Mouse (Mus musculus): ENCODE measurements around the gene Trp53bp1. TPM values are rescaled to one million over a fixed set of nuclear protein-coding genes. Genes with fewer than 3 reads are reported as not detected.

Trp53bp1 gene
- polyA plus RNA-seq, 1 experiment from 2014 or later = 169 TPM

GRCm38 (mm10) chr2:121223010-121223409 is 48.2 kb downstream of the Trp53bp1 start:
- Histone ChIP-seq H3K27ac (ENCODE audit: low read depth, low read length) (no peak overlapping the region), H3K27me3 (ENCODE audit: control insufficient read depth, insufficient read depth, low read length) (no peaks in the 10 kb centered on the region), H3K4me3 (ENCODE audit: low read depth, low read length) (no peak overlapping the region), H3K36me3 (ENCODE audit: control insufficient read depth, insufficient read depth, low read length) (peaks cover 12% of the 10 kb centered on the region; the same call in 1 of the 2 replicates), H3K9me3 (ENCODE audit: control insufficient read depth, low read length) (no peaks in the 10 kb centered on the region), H3K4me2 (ENCODE audit: low read depth, low read length, severe bottlenecking) (no peak overlapping the region), H3K4me1 (replicated peaks; ENCODE audit: control insufficient read depth, insufficient read depth, low read length) (no peaks in the 10 kb centered on the region), H3K9ac (ENCODE audit: low read length) (no peak overlapping the region)
- DNase-seq (ENCODE audit: low spot score) = no peak
- no peak for ATAC-seq (replicated peaks; ENCODE audit: low FRiP score)
- WGBS = 89% methylated on average over 2 of the region's 2 CpGs

DNA sequence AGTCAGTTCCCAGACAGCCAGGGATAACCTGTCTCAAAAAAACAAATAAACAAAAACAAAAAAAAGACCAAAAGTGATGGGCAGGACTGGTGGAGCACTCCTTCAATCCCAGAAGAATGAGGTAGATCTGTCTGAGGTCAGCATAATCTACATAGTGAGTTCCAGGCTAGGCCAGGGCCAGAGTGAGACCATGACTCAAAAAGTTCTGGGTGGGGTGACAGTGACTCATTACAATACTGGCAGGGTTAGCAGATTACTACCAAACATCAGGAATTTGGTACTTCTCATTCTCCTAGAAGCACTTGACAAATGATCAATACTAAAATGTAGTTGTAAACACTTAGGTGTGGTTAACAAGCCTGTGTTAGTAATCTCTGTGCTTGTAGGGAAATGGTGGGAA is 51.2 kb downstream of the Trp53bp1 start:
- H3K9me3 ChIP-seq (ENCODE audit: control insufficient read depth, low read length) = no peaks in the 10 kb centered on the region
- no peaks in the 10 kb centered on the region for H3K4me1 ChIP-seq (replicated peaks; ENCODE audit: control insufficient read depth, insufficient read depth, low read length)
- ATAC-seq (replicated peaks; ENCODE audit: low FRiP score) (no peak), DNase-seq (ENCODE audit: low spot score) (no peak)
- no peak overlapping the region for H3K27ac ChIP-seq (ENCODE audit: low read depth, low read length)
- H3K4me3 ChIP-seq (ENCODE audit: low read depth, low read length) = no peak overlapping the region
- H3K4me2 ChIP-seq (ENCODE audit: low read depth, low read length, severe bottlenecking) = no peak overlapping the region
- H3K36me3 ChIP-seq (ENCODE audit: control insufficient read depth, insufficient read depth, low read length) = peaks cover 11% of the 10 kb centered on the region; the same call in 1 of the 2 replicates
- H3K27me3 ChIP-seq (ENCODE audit: control insufficient read depth, insufficient read depth, low read length) = no peaks in the 10 kb centered on the region
- H3K9ac ChIP-seq (ENCODE audit: low read length) = no peak overlapping the region

DNA sequence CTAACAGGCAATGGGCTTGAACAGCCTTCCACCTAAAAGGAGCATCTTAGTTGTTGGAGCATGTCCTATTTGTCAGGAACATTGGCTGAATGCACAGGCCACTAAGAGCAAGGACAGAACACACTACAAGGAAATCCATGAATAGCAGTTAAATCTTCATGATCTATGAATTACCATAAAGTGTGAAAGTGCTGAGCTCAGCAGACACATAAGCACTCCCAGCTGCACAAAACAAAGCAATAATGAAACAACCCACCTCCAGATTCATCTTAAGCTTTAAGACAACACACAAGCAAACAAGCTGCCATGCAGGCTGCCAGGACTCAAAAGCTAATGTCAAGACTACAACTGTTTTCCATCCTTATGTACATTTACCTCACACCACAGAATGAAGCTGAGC is 52.0 kb downstream of the Trp53bp1 start:
- Histone ChIP-seq H3K4me2 (ENCODE audit: low read depth, low read length, severe bottlenecking) (no peak overlapping the region), H3K9ac (ENCODE audit: low read length) (no peak overlapping the region), H3K36me3 (ENCODE audit: control insufficient read depth, insufficient read depth, low read length) (peaks cover 11% of the 10 kb centered on the region; the same call in 1 of the 2 replicates), H3K27ac (ENCODE audit: low read depth, low read length) (no peak overlapping the region), H3K4me3 (ENCODE audit: low read depth, low read length) (no peak overlapping the region), H3K27me3 (ENCODE audit: control insufficient read depth, insufficient read depth, low read length) (no peaks in the 10 kb centered on the region), H3K4me1 (replicated peaks; ENCODE audit: control insufficient read depth, insufficient read depth, low read length) (no peaks in the 10 kb centered on the region), H3K9me3 (ENCODE audit: control insufficient read depth, low read length) (no peaks in the 10 kb centered on the region)
- ATAC-seq (replicated peaks; ENCODE audit: low FRiP score) (no peak), DNase-seq (ENCODE audit: low spot score) (no peak)

DNA sequence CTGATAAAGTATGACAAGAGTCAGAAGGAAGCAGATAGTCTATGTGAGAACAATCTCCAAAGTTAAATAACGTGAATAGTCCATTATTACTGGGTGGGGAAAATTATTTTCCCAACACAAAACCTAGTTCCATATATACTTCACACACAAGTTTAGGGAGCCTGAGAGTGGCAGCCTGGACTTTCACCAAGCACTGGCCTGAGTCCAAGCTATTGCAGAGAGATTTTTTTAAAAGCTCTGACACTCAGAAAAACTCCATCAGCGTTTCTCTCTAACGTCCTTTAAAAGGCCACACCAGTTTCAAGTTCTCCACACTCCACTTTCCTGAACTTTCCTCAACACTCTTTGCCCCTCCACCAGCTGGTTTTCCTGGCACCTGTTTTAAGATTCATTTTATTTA is 56.7 kb downstream of the Trp53bp1 start:
- 94% methylated on average over 3 of the region's 3 CpGs for WGBS

DNA sequence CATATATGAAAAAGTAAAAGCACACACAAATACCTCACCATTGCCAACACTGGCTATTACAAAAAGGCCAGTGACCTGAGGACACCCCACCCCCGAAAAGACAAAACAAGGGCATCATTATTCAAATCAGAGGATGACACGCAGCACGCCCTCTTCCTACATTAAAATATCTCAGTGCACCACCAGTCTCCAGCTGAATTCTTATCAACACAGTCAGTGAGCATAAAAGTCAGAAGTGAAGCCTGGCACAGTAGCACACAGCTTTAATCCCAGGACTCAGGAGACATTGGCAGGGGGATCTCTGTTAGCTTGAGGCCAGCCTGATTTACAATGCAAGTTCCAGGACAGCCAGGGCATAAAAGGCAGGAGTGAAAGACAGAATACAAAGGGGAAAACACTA is 64.7 kb downstream of the Trp53bp1 start:
- H3K27ac ChIP-seq (ENCODE audit: low read depth, low read length) = no peak overlapping the region
- no peak for ATAC-seq (replicated peaks; ENCODE audit: low FRiP score)
- H3K9me3 ChIP-seq (ENCODE audit: control insufficient read depth, low read length) = no peaks in the 10 kb centered on the region
- no peak for DNase-seq (ENCODE audit: low spot score)
- H3K36me3 ChIP-seq (ENCODE audit: control insufficient read depth, insufficient read depth, low read length) = peaks cover 22% of the 10 kb centered on the region
- H3K4me1 ChIP-seq (replicated peaks; ENCODE audit: control insufficient read depth, insufficient read depth, low read length) = no peaks in the 10 kb centered on the region
- 93% methylated on average over 3 of the region's 3 CpGs for WGBS
- no peak overlapping the region for H3K9ac ChIP-seq (ENCODE audit: low read length)
- no peak overlapping the region for H3K4me2 ChIP-seq (ENCODE audit: low read depth, low read length, severe bottlenecking)
- no peak overlapping the region for H3K4me3 ChIP-seq (ENCODE audit: low read depth, low read length)
- no peaks in the 10 kb centered on the region for H3K27me3 ChIP-seq (ENCODE audit: control insufficient read depth, insufficient read depth, low read length)

More for the DNA sequence above, 56.7 kb downstream of the Trp53bp1 start:
- H3K36me3 ChIP-seq (ENCODE audit: control insufficient read depth, insufficient read depth, low read length) = peaks cover 21% of the 10 kb centered on the region; the same call in 1 of the 2 replicates
- no peak overlapping the region for H3K4me3 ChIP-seq (ENCODE audit: low read depth, low read length)
- no peak for ATAC-seq (replicated peaks; ENCODE audit: low FRiP score)
- H3K27ac ChIP-seq (ENCODE audit: low read depth, low read length) = no peak overlapping the region
- H3K4me2 ChIP-seq (ENCODE audit: low read depth, low read length, severe bottlenecking) = no peak overlapping the region
- H3K27me3 ChIP-seq (ENCODE audit: control insufficient read depth, insufficient read depth, low read length) = no peaks in the 10 kb centered on the region
- DNase-seq (ENCODE audit: low spot score) = no peak
- H3K4me1 ChIP-seq (replicated peaks; ENCODE audit: control insufficient read depth, insufficient read depth, low read length) = no peaks in the 10 kb centered on the region
- H3K9me3 ChIP-seq (ENCODE audit: control insufficient read depth, low read length) = no peaks in the 10 kb centered on the region
- no peak overlapping the region for H3K9ac ChIP-seq (ENCODE audit: low read length)

- Histone ChIP-seq H3K9ac (ENCODE audit: low read length) (no peak overlapping the region), H3K4me2 (ENCODE audit: low read depth, low read length, severe bottlenecking) (no peak overlapping the region), H3K4me3 (ENCODE audit: low read depth, low read length) (no peak overlapping the region), H3K36me3 (ENCODE audit: control insufficient read depth, insufficient read depth, low read length) (peaks cover 17% of the 10 kb centered on the region), H3K4me1 (replicated peaks; ENCODE audit: control insufficient read depth, insufficient read depth, low read length) (no peaks in the 10 kb centered on the region; the same call in 1 of the 2 replicates), H3K27ac (ENCODE audit: low read depth, low read length) (no peak overlapping the region), H3K9me3 (ENCODE audit: control insufficient read depth, low read length) (no peaks in the 10 kb centered on the region), H3K27me3 (ENCODE audit: control insufficient read depth, insufficient read depth, low read length) (no peaks in the 10 kb centered on the region)
- 95% methylated on average over 17 of the region's 17 CpGs for WGBS
- ATAC-seq (replicated peaks; ENCODE audit: low FRiP score) = no peak
- DNase-seq (ENCODE audit: low spot score) = peak; percentile 41
Observed at GRCm38 (mm10) chr2:121204276-121204675, 66.9 kb downstream of the Trp53bp1 start.

GRCm38 (mm10) chr2:121195466-121195865 is 75.7 kb downstream of the Trp53bp1 start:
- DNase-seq (ENCODE audit: low spot score) = no peak

DNA sequence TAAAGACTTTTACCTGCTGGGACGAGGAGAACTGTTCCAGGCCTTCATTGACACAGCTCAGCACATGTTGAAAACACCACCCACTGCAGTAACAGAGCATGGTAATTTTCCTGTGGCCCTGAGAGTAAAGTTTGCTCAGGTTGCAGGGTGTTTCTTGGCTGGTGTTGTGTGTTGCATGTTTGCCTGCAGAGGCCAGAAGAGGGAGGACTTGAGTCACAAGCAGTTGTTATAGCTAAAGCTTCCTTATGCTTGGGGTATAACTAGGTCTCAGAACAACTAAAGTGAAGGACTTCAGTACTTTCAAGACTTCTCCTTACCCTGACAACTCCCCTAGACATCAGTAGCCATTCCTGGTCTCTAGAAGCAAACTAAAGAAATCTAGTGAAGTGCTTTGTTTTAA is 82.7 kb downstream of the Trp53bp1 start:
- Histone ChIP-seq H3K4me1 (replicated peaks; ENCODE audit: control insufficient read depth, insufficient read depth, low read length) (no peaks in the 10 kb centered on the region), H3K4me2 (ENCODE audit: low read depth, low read length, severe bottlenecking) (no peak overlapping the region), H3K36me3 (ENCODE audit: control insufficient read depth, insufficient read depth, low read length) (peaks cover 24% of the 10 kb centered on the region), H3K9me3 (ENCODE audit: control insufficient read depth, low read length) (no peaks in the 10 kb centered on the region), H3K27ac (ENCODE audit: low read depth, low read length) (no peak overlapping the region), H3K9ac (ENCODE audit: low read length) (no peak overlapping the region), H3K4me3 (ENCODE audit: low read depth, low read length) (no peak overlapping the region), H3K27me3 (ENCODE audit: control insufficient read depth, insufficient read depth, low read length) (no peaks in the 10 kb centered on the region)
- 77% methylated on average over 1 of the region's 1 CpGs for WGBS
- no peak for DNase-seq (ENCODE audit: low spot score)
- ATAC-seq (replicated peaks; ENCODE audit: low FRiP score) = no peak

More at GRCm38 (mm10) chr2:121195466-121195865, 75.7 kb downstream of the Trp53bp1 start:
- Histone ChIP-seq H3K36me3 (ENCODE audit: control insufficient read depth, insufficient read depth, low read length) (peaks cover 20% of the 10 kb centered on the region), H3K27me3 (ENCODE audit: control insufficient read depth, insufficient read depth, low read length) (no peaks in the 10 kb centered on the region), H3K9ac (ENCODE audit: low read length) (no peak overlapping the region), H3K4me2 (ENCODE audit: low read depth, low read length, severe bottlenecking) (no peak overlapping the region), H3K9me3 (ENCODE audit: control insufficient read depth, low read length) (no peaks in the 10 kb centered on the region), H3K27ac (ENCODE audit: low read depth, low read length) (no peak overlapping the region), H3K4me3 (ENCODE audit: low read depth, low read length) (no peak overlapping the region), H3K4me1 (replicated peaks; ENCODE audit: control insufficient read depth, insufficient read depth, low read length) (no peaks in the 10 kb centered on the region; the same call in 1 of the 2 replicates)
- no peak for ATAC-seq (replicated peaks; ENCODE audit: low FRiP score)
- WGBS = 95% methylated on average over 9 of the region's 9 CpGs

DNA sequence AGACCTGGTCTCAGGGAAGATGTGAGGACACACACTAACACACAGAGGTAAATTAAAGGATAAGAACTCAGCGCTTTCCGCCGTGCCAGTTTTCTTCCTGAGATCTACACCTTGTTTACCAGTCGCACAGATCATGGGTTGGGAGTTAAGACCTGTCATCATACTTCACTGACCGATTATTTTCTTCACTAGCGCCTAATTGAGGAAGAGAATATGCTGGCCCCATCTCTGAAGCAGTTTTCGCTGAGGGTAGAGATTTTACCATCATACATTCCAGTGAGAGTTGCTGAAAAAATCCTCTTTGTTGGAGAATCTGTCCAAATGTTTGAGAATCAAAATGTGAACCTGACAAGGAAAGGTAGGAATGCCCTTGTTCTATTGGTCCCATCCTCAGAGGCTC is 87.1 kb downstream of the Trp53bp1 start:
- WGBS = 94% methylated on average over 7 of the region's 7 CpGs
- peaks cover 13% of the 10 kb centered on the region for H3K36me3 ChIP-seq (ENCODE audit: control insufficient read depth, insufficient read depth, low read length)
- DNase-seq (ENCODE audit: low spot score) = no peak

More for the DNA sequence above, 87.1 kb downstream of the Trp53bp1 start:
- H3K4me2 ChIP-seq (ENCODE audit: low read depth, low read length, severe bottlenecking) = no peak overlapping the region
- H3K4me3 ChIP-seq (ENCODE audit: low read depth, low read length) = no peak overlapping the region
- ATAC-seq (replicated peaks; ENCODE audit: low FRiP score) = no peak
- no peaks in the 10 kb centered on the region for H3K27me3 ChIP-seq (ENCODE audit: control insufficient read depth, insufficient read depth, low read length)
- H3K9ac ChIP-seq (ENCODE audit: low read length) = no peak overlapping the region
- no peaks in the 10 kb centered on the region for H3K4me1 ChIP-seq (replicated peaks; ENCODE audit: control insufficient read depth, insufficient read depth, low read length)
- H3K9me3 ChIP-seq (ENCODE audit: control insufficient read depth, low read length) = no peaks in the 10 kb centered on the region
- no peak overlapping the region for H3K27ac ChIP-seq (ENCODE audit: low read depth, low read length)
